Mouse (Mus musculus): ENCODE measurements around the gene Aox3.

The Aox3 gene

GRCm38 (mm10) chr1:58102494-58102893, 10.4 kb upstream of the Aox3 start:
- no peak for ATAC-seq (ENCODE audit: insufficient number of reproducible peaks, low FRiP score, low TSS enrichment)

- no peak for ATAC-seq (ENCODE audit: insufficient number of reproducible peaks, low FRiP score, low TSS enrichment)
These were observed 7.2 kb upstream of the Aox3 start for GRCm38 (mm10) chr1:58105685-58106084.

GRCm38 (mm10) chr1:58107066-58107465, 5.9 kb upstream of the Aox3 start:
- no peak for ATAC-seq (ENCODE audit: insufficient number of reproducible peaks, low FRiP score, low TSS enrichment)

- ATAC-seq (ENCODE audit: insufficient number of reproducible peaks, low FRiP score, low TSS enrichment): no peak
These were observed 2.7 kb upstream of the Aox3 start for GRCm38 (mm10) chr1:58110241-58110640.

- ATAC-seq (ENCODE audit: insufficient number of reproducible peaks, low FRiP score, low TSS enrichment): no peak
These were observed 1.6 kb upstream of the Aox3 start for GRCm38 (mm10) chr1:58111315-58111714.

GRCm38 (mm10) chr1:58113441-58113840, 511 bp downstream of the Aox3 start:
- no peak for ATAC-seq (ENCODE audit: insufficient number of reproducible peaks, low FRiP score, low TSS enrichment)

- ATAC-seq (ENCODE audit: insufficient number of reproducible peaks, low FRiP score, low TSS enrichment): no peak
These were observed 1.2 kb downstream of the Aox3 start for GRCm38 (mm10) chr1:58114021-58114560.

GRCm38 (mm10) chr1:58114666-58115375, 1.9 kb downstream of the Aox3 start:
- ATAC-seq (ENCODE audit: insufficient number of reproducible peaks, low FRiP score, low TSS enrichment): no peak

- no peak for ATAC-seq (ENCODE audit: insufficient number of reproducible peaks, low FRiP score, low TSS enrichment)
These were observed 5.3 kb downstream of the Aox3 start for GRCm38 (mm10) chr1:58118231-58118630.

- ATAC-seq (ENCODE audit: insufficient number of reproducible peaks, low FRiP score, low TSS enrichment): no peak
These were observed 12.0 kb downstream of the Aox3 start for GRCm38 (mm10) chr1:58124901-58125300.

- no peak for ATAC-seq (ENCODE audit: insufficient number of reproducible peaks, low FRiP score, low TSS enrichment)
These were observed 25.0 kb downstream of the Aox3 start for GRCm38 (mm10) chr1:58137891-58138290.

- no peak for ATAC-seq (ENCODE audit: insufficient number of reproducible peaks, low FRiP score, low TSS enrichment)
These were observed 26.1 kb downstream of the Aox3 start for GRCm38 (mm10) chr1:58138986-58139385.

- no peak for ATAC-seq (ENCODE audit: insufficient number of reproducible peaks, low FRiP score, low TSS enrichment)
These were observed 27.7 kb downstream of the Aox3 start for GRCm38 (mm10) chr1:58140607-58141006.

- ATAC-seq (ENCODE audit: insufficient number of reproducible peaks, low FRiP score, low TSS enrichment): peak; percentile 76
These were observed 31.6 kb downstream of the Aox3 start for GRCm38 (mm10) chr1:58144384-58145069.

- ATAC-seq (ENCODE audit: insufficient number of reproducible peaks, low FRiP score, low TSS enrichment): no peak
These were observed 33.1 kb downstream of the Aox3 start for GRCm38 (mm10) chr1:58146026-58146425.

GRCm38 (mm10) chr1:58147776-58148175, 34.8 kb downstream of the Aox3 start:
- no peak for ATAC-seq (ENCODE audit: insufficient number of reproducible peaks, low FRiP score, low TSS enrichment)

GRCm38 (mm10) chr1:58152247-58152646, 39.3 kb downstream of the Aox3 start:
- ATAC-seq (ENCODE audit: insufficient number of reproducible peaks, low FRiP score, low TSS enrichment): no peak

- ATAC-seq (ENCODE audit: insufficient number of reproducible peaks, low FRiP score, low TSS enrichment): no peak
These were observed 43.8 kb downstream of the Aox3 start for GRCm38 (mm10) chr1:58156747-58157146.

GRCm38 (mm10) chr1:58169893-58170292, 57.0 kb downstream of the Aox3 start:
- no peak for ATAC-seq (ENCODE audit: insufficient number of reproducible peaks, low FRiP score, low TSS enrichment)

GRCm38 (mm10) chr1:58188514-58189175, 75.7 kb downstream of the Aox3 start:
- no peak for ATAC-seq (ENCODE audit: insufficient number of reproducible peaks, low FRiP score, low TSS enrichment)

- ATAC-seq (ENCODE audit: insufficient number of reproducible peaks, low FRiP score, low TSS enrichment): no peak
These were observed 81.4 kb downstream of the Aox3 start for GRCm38 (mm10) chr1:58194317-58194716.

Data from cerebellum, adult (tissue).